Mouse (Mus musculus) kidney, embryonic 16.5 days (tissue): ENCODE results near the gene Zfp804b. TPM values are rescaled to one million over a fixed set of nuclear protein-coding genes. Genes with fewer than 3 reads are reported as not detected.
"Not testable (repeated sequence)": the region's sequence is repeated elsewhere in the genome, so short reads cannot be mapped to it uniquely, and the experiment has no call there.

ENCODE experiments used
- ATAC-seq: fragments of 200-750 bp; cut with Nextera tagmentation; 2 replicates; pipeline ENCODE4 v1.8.0; 2017; ENCODE audit warnings: moderate TSS enrichment; ENCODE audit not compliant: low FRiP score, low TSS enrichment
- H3K27ac ChIP-seq: fragments of 300-500 bp; sonication (generic); 2 replicates; pipeline ENCODE4 v1.5.1; 2014; ENCODE audit warnings: low read length
- H3K27me3 ChIP-seq: fragments of 300-500 bp; sonication (generic); 2 replicates; pipeline ENCODE4 v1.6.1; 2014; ENCODE audit warnings: low read length, control low read depth, mixed read lengths; ENCODE audit not compliant: insufficient read depth
- H3K36me3 ChIP-seq: fragments of 300-500 bp; sonication (generic); 2 replicates; pipeline ENCODE4 v1.6.1; 2014; ENCODE audit warnings: low read length, control low read depth, mixed read lengths; ENCODE audit not compliant: insufficient read depth
- H3K4me1 ChIP-seq: fragments of 300-500 bp; sonication (generic); 2 replicates; pipeline ENCODE4 v1.6.1; 2014; ENCODE audit warnings: low read length, control low read depth, mixed read lengths; ENCODE audit not compliant: insufficient read depth
- H3K4me2 ChIP-seq: fragments of 300-500 bp; sonication (generic); replicated peaks from 2 replicates; pipeline ENCODE4 v1.6.1; 2014; ENCODE audit warnings: low read depth, low read length
- H3K4me3 ChIP-seq: fragments of 300-500 bp; sonication (generic); 2 replicates; pipeline ENCODE4 v1.5.1; 2014; ENCODE audit warnings: mild to moderate bottlenecking, low read length
- H3K9ac ChIP-seq: fragments of 300-500 bp; sonication (generic); replicated peaks from 2 replicates; pipeline ENCODE4 v1.6.1; 2014; ENCODE audit warnings: low read length
- H3K9me3 ChIP-seq: fragments of 300-500 bp; sonication (generic); 2 replicates; pipeline ENCODE4 v1.6.1; 2016; ENCODE audit warnings: low read length, control low read depth
- WGBS: fragments of 180-500 bp; shearing (Covaris S2); extraction: QIAGEN DNeasy Blood & Tissue Kit; methylation state at CpG from one replicate; pipeline ENCODE4 v1.1.7; 2014; 5-methylcytosine and 5-hydroxymethylcytosine counted together
- polyA plus RNA-seq: library from polyadenylated mRNA; unstranded; fragments of >200 nt; fragmentation: Nextera tagmentation; extraction: Ambion mirVana; gene quantifications from 2 replicates; pipeline ENCODE4 v1.2.1, GENCODE M21; 2015

The Zfp804b gene
- 0.11 and 0.12 TPM in 2 replicates for polyA plus RNA-seq

DNA sequence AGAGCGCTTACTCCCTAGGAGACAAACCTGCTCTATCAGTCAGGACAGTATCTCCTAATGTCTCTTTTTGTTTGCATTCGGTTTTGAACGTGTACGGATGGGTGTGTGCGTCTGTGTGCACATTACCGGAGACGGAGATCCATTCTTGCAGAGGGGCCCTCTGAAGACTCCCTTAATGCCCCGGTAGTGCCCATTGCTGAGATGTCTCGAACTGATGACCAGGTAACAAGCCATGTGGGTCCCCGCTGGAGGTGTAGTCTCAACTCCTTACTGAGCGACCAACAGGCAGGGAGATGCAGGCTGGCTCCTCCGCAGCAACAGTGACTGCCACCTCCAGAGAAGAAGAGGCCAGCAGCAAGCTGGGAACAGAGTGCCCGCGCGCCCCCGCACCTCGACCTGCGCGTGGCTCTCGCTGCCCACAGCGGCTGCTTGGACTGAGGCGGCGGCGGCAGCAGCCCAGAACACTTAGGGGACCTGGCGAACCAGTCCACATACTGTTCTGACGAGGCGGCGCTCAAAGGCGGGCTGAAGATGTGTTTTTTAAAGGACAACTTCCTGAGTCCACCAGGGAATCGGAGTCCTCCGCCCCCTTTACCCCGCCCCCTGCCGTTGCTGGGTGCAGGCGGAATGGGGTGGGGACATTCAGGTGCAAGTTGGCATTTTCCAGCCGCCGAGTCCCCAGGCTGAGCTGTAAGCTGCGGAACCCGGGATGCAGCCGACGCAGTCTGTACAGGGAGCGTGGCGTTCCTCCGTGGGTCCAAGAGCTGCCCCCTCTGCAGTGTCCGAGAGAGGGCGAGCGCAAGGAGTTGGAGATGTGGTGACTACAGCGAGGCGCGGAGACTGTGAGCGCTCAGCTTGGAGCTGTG is at the start of gene Zfp804b:
TSS of gene Zfp804b (minus strand) at position 612 of the 866 bp plus-strand sequence.
- no peaks in the 10 kb centered on the region for H3K4me1 ChIP-seq
- no peaks in the 10 kb centered on the region for H3K36me3 ChIP-seq
- no peaks in the 10 kb centered on the region for H3K27me3 ChIP-seq
- WGBS: under 1% methylated on average over 50 of the region's 50 CpGs
- H3K9me3 ChIP-seq: no peaks in the 10 kb centered on the region
- H3K27ac ChIP-seq: no peak within 1 kb of the TSS
- peak within 1 kb of the TSS; percentile 63 for H3K4me3 ChIP-seq
- peak within 1 kb of the TSS; percentile 95 for H3K4me2 ChIP-seq
- ATAC-seq: peak; percentile 96
- H3K9ac ChIP-seq: peak within 1 kb of the TSS; percentile 61

DNA sequence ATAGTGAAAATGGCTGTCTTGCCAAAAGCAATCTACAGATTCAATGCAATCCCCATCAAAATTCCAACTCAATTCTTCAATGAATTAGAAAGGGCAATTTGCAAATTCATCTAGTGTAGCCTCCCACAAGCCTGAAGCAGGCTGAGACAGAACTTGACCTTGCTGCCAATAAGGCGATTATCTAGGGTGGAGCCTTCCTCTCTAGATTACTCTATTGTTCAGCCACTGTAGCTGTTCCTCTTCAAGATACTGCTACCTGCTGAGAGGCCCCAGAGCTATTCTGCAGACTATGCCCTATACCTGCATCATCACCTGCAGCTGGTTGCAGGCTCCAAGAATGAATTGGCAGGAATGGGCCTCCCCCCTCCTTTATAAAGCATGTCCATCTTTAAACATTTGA is 20.1 kb upstream of the Zfp804b start:
- H3K4me1 ChIP-seq, H3K9me3 ChIP-seq, ATAC-seq, H3K27me3 ChIP-seq, H3K36me3 ChIP-seq, H3K4me2 ChIP-seq, H3K9ac ChIP-seq, H3K4me3 ChIP-seq, H3K27ac ChIP-seq: not testable (repeated sequence)
- WGBS: 96% methylated on average over 1 of the region's 1 CpGs

DNA sequence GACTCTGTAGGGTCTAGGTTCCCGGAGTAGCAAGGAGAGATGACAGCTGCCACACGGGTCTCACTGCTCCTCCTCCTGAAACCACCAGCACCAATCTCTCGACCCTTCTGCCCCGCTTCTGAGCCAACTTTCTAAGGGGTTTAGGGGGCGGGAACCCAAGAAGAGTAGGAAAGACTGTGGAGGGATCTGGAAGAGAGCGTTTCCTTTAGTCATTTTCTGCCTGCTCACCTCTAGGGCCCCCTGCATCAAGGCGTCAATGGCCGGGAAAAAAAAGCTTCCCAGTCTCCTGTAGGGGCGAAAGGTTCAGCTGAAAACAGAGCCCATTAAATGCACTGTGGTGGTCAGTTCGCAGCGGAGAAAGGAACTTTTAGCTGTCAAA is 444 bp upstream of the Zfp804b start:
- Histone ChIP-seq H3K36me3 (no peaks in the 10 kb centered on the region), H3K9me3 (no peaks in the 10 kb centered on the region), H3K27ac (no peak overlapping the region), H3K4me1 (no peaks in the 10 kb centered on the region), H3K27me3 (no peaks in the 10 kb centered on the region), H3K9ac (peak overlapping the region; percentile 61; the same call in 1 of the 2 replicates), H3K4me2 (peak overlapping the region; percentile 95), H3K4me3 (peak overlapping the region; percentile 63)
- 1% methylated on average over 11 of the region's 11 CpGs for WGBS
- peak; percentile 52; the same call in 1 of the 2 replicates for ATAC-seq

DNA sequence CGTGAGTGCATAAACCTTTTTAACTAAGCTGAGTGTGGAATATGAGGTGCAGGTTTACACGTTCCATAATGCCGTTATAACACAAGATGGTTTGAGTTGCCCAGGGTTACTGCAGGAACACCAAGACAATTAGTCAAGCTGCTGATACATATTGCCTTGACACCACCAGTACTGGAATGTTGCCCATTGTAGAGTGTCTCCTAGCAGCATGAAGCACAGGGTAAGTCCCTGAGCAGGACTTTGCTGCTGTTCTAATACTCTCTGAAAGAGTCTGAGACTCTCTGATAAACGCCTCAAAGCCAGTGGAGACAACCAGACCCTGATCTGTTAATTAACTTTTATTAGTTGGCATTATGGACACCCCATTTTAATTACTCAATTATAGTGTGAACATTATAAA is 19.0 kb downstream of the Zfp804b start:
- ATAC-seq: no peak
- H3K4me1 ChIP-seq: no peaks in the 10 kb centered on the region
- H3K9me3 ChIP-seq: no peaks in the 10 kb centered on the region
- WGBS: 89% methylated on average over 4 of the region's 4 CpGs
- no peak overlapping the region for H3K4me2 ChIP-seq
- H3K4me3 ChIP-seq: no peak overlapping the region
- no peaks in the 10 kb centered on the region for H3K36me3 ChIP-seq
- H3K27ac ChIP-seq: no peak overlapping the region
- no peak overlapping the region for H3K9ac ChIP-seq
- H3K27me3 ChIP-seq: no peaks in the 10 kb centered on the region

- Histone ChIP-seq H3K27ac (no peak within 1 kb of the TSS), H3K9ac (no peak within 1 kb of the TSS), H3K9me3 (no peaks in the 10 kb centered on the region), H3K4me3 (no peak within 1 kb of the TSS), H3K27me3 (no peaks in the 10 kb centered on the region), H3K4me1 (no peaks in the 10 kb centered on the region), H3K4me2 (no peak within 1 kb of the TSS), H3K36me3 (no peaks in the 10 kb centered on the region)
- 86% methylated on average over 1 of the region's 1 CpGs for WGBS
- ATAC-seq: no peak
Measured at GRCm38 (mm10) chr5:7303819-7304218, 40.7 kb downstream of the Zfp804b start, which contains the start of gene Tex47. Gene Tex47, plus strand, starts transcription at chr5:7304119.

DNA sequence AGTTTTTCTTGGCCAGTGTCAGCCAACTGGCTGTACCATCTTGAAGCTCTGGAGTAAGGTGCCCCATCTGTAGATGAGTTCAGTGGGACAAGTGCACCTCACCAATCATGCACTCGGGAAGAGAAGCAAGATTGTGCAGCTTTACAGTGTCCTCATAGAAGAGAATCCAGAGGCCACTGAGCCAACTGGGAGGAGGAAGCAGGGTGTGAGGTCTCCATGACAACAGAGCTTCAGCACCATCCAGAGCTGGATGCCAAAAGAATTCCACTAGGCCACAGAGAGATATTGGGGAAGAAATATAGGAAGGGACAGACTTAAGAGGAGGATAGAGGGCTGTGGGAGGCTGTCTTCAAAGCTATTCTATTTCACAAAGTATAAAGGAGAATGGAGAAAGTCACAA is 41.6 kb downstream of the Zfp804b start:
- H3K27me3 ChIP-seq: no peaks in the 10 kb centered on the region
- no peak for ATAC-seq
- no peak overlapping the region for H3K4me3 ChIP-seq
- no peaks in the 10 kb centered on the region for H3K36me3 ChIP-seq
- 67% methylated on average over 1 of the region's 1 CpGs for WGBS
- H3K9me3 ChIP-seq: no peaks in the 10 kb centered on the region
- H3K4me2 ChIP-seq: no peak overlapping the region
- H3K9ac ChIP-seq: no peak overlapping the region
- no peak overlapping the region for H3K27ac ChIP-seq
- no peaks in the 10 kb centered on the region for H3K4me1 ChIP-seq

- no peak overlapping the region for H3K9ac ChIP-seq
- H3K27ac ChIP-seq: no peak overlapping the region
- H3K4me2 ChIP-seq: no peak overlapping the region
- no peaks in the 10 kb centered on the region for H3K27me3 ChIP-seq
- H3K4me3 ChIP-seq: no peak overlapping the region
- H3K4me1 ChIP-seq: no peaks in the 10 kb centered on the region
- H3K36me3 ChIP-seq: no peaks in the 10 kb centered on the region
- no peak for ATAC-seq
- H3K9me3 ChIP-seq: no peaks in the 10 kb centered on the region
- WGBS: 86% methylated on average over 1 of the region's 1 CpGs
Measured at GRCm38 (mm10) chr5:7284336-7284735, 60.2 kb downstream of the Zfp804b start.

DNA sequence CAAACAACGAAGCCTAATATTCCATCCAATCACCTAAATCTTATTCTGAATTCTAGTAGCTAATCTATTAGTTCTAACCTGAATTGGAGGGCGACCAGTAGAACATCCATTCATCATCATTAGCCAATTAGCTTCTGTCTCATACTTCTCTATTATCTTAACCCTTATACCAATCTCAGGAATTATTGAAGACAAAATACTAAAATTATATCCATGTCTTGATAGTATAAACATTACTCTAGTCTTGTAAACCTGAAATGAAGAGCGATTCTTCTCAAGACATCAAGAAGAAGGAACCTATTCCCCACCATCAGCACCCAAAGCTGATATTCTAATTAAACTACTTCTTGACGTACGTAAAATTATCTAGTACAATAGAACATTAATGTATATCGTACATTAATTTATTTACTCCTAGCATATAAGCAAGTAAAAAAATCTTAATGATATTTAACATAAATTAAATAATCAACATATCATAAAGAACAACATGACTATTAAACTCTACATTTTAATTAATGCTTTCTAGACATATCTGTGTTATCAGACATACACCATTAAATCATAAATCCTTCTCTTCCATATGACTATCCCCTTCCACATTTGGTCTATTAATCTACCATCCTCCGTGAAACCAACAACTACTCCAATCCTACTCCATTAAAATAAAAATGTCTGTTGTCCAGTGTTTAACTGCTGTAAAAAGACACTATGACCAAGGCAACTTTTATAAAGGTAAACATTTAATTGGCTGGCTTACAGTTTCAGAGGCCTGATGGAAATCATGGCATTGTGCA is 67.7 kb downstream of the Zfp804b start:
- peak; percentile 65; the same call in 1 of the 2 replicates for ATAC-seq
- 87% methylated on average over 7 of the region's 7 CpGs for WGBS
- Histone ChIP-seq H3K9ac (no peak overlapping the region), H3K36me3 (no peaks in the 10 kb centered on the region), H3K27me3 (no peaks in the 10 kb centered on the region), H3K4me1 (no peaks in the 10 kb centered on the region), H3K4me2 (no peak overlapping the region), H3K4me3 (no peak overlapping the region), H3K9me3 (no peaks in the 10 kb centered on the region), H3K27ac (no peak overlapping the region)

GRCm38 (mm10) chr5:7177589-7177988 is 167.0 kb downstream of the Zfp804b start:
- Histone ChIP-seq H3K9ac (no peak overlapping the region), H3K27ac (no peak overlapping the region), H3K9me3 (no peaks in the 10 kb centered on the region), H3K4me2 (no peak overlapping the region), H3K4me3 (no peak overlapping the region), H3K36me3 (no peaks in the 10 kb centered on the region), H3K27me3 (no peaks in the 10 kb centered on the region), H3K4me1 (no peaks in the 10 kb centered on the region)
- ATAC-seq: no peak
- WGBS: 90% methylated on average over 9 of the region's 9 CpGs

GRCm38 (mm10) chr5:7139658-7140057 is 204.9 kb downstream of the Zfp804b start:
- ATAC-seq: no peak
- 57% methylated on average over 3 of the region's 3 CpGs for WGBS
- no peak overlapping the region for H3K27ac ChIP-seq

More at GRCm38 (mm10) chr5:7139658-7140057, 204.9 kb downstream of the Zfp804b start:
- Histone ChIP-seq H3K4me1 (no peaks in the 10 kb centered on the region), H3K4me2 (no peak overlapping the region), H3K27me3 (no peaks in the 10 kb centered on the region), H3K9me3 (no peaks in the 10 kb centered on the region), H3K4me3 (no peak overlapping the region), H3K36me3 (no peaks in the 10 kb centered on the region), H3K9ac (no peak overlapping the region)
